16 mouse cellular contexts compared by ENCODE assay signal in genomic region chr15:101328876-101329563, GRCm38 (mm10). TPM values are rescaled to one million over a fixed set of nuclear protein-coding genes. Genes with fewer than 3 reads are reported as not detected.
A peak's percentile ranks its signal among the peaks of the same experiment; 100 is the strongest.
DNase-seq lines count a peak whose midpoint lies in the region; ATAC-seq lines count a peak whose summit lies in the region.
"Had no signal": no experiment of that assay in that cellular context is flagged by ENCODE, and none has a peak within 500 bp of the region (broad histone marks: within the 10 kb centered on the region; RNA-seq: fewer than 3 reads in every experiment).

No protein-coding gene starts in this region.

- DNase-seq in kidney, postnatal 25 days, result no peak
- DNase-seq in retina, embryonic 14.5 days (ENCODE audit: low spot score), result peak; percentile 29
- no peak for DNase-seq in retina, postnatal 1 day
- no peak for DNase-seq in adipocyte (ENCODE audit: low spot score)
- DNase-seq: cerebellum, adult 11-12 months; kidney, adult 11 months; kidney, postnatal 4 days; layer of hippocampus, postnatal 36 days; left cerebral cortex, postnatal 4 days had no signal

- WGBS in kidney, embryonic 14.5 days, result 60% methylated on average over 3 of the region's 3 CpGs
- 62% methylated on average over 3 of the region's 3 CpGs for WGBS in embryonic facial prominence, embryonic 15.5 days

- H3K27ac ChIP-seq in kidney, embryonic 14.5 days (ENCODE audit: low read depth, low read length), result peak overlapping the region; percentile 37; the same call in 1 of the 2 replicates
- peak overlapping the region; percentile 65; the same call in 1 of the 2 replicates for H3K27ac ChIP-seq in embryonic facial prominence, embryonic 15.5 days (replicated peaks)
- H3K27ac ChIP-seq: embryonic facial prominence, embryonic 12.5 days; forebrain, embryonic 12.5 days; hindbrain, embryonic 14.5 days; macrophage had no signal

- H3K4me3 ChIP-seq in kidney, embryonic 14.5 days (ENCODE audit: low read length), result no peak overlapping the region
- H3K4me3 ChIP-seq in embryonic facial prominence, embryonic 15.5 days (replicated peaks), result no peak overlapping the region
- H3K4me3 ChIP-seq: embryonic facial prominence, embryonic 12.5 days; forebrain, embryonic 12.5 days had no signal

- ATAC-seq in kidney, embryonic 14.5 days (ENCODE audit: low FRiP score, low TSS enrichment), result no peak
- no peak for ATAC-seq in embryonic facial prominence, embryonic 15.5 days (ENCODE audit: insufficient number of reproducible peaks, low FRiP score, low TSS enrichment, low read depth)
- ATAC-seq in cerebellum, adult (ENCODE audit: insufficient number of reproducible peaks, low FRiP score, low TSS enrichment), result no peak

- H3K36me3 ChIP-seq in kidney, embryonic 14.5 days (ENCODE audit: control insufficient read depth, insufficient read depth, low read length), result no peaks in the 10 kb centered on the region
- no peaks in the 10 kb centered on the region for H3K36me3 ChIP-seq in embryonic facial prominence, embryonic 15.5 days
- H3K36me3 ChIP-seq: embryonic facial prominence, embryonic 12.5 days; forebrain, embryonic 12.5 days had no signal

- H3K4me2 ChIP-seq in kidney, embryonic 14.5 days (replicated peaks; ENCODE audit: low read depth, low read length), result no peak overlapping the region
- no peak overlapping the region for H3K4me2 ChIP-seq in embryonic facial prominence, embryonic 15.5 days (replicated peaks)
- H3K4me2 ChIP-seq: embryonic facial prominence, embryonic 12.5 days; forebrain, embryonic 12.5 days; hindbrain, embryonic 14.5 days had no signal

- H3K9me3 ChIP-seq in kidney, embryonic 14.5 days (ENCODE audit: control insufficient read depth, low read length), result no peaks in the 10 kb centered on the region
- no peaks in the 10 kb centered on the region for H3K9me3 ChIP-seq in embryonic facial prominence, embryonic 15.5 days (replicated peaks)
- H3K9me3 ChIP-seq: embryonic facial prominence, embryonic 12.5 days; forebrain, embryonic 12.5 days had no signal

- H3K4me1 ChIP-seq in kidney, embryonic 14.5 days (ENCODE audit: control insufficient read depth, insufficient read depth, low read length), result no peaks in the 10 kb centered on the region
- H3K4me1 ChIP-seq in embryonic facial prominence, embryonic 15.5 days, result peaks cover 36% of the 10 kb centered on the region

- no peaks in the 10 kb centered on the region for H3K27me3 ChIP-seq in kidney, embryonic 14.5 days (ENCODE audit: control insufficient read depth, insufficient read depth, low read length)
- H3K27me3 ChIP-seq in embryonic facial prominence, embryonic 15.5 days, result no peaks in the 10 kb centered on the region
- H3K27me3 ChIP-seq: embryonic facial prominence, embryonic 12.5 days had no signal

- no peak overlapping the region for H3K9ac ChIP-seq in kidney, embryonic 14.5 days (ENCODE audit: low read depth, low read length)
- no peak overlapping the region for H3K9ac ChIP-seq in embryonic facial prominence, embryonic 15.5 days
- H3K9ac ChIP-seq: embryonic facial prominence, embryonic 12.5 days; forebrain, embryonic 12.5 days; hindbrain, embryonic 14.5 days had no signal

RNA-seq across cellular contexts. Expression of gene 6030408B16Rik, which starts 36.0 kb away (rescaled TPM):
- polyA plus RNA-seq in kidney, embryonic 14.5 days (2014; fragmentation: Nextera tagmentation; extraction: Ambion mirVana), result 25.8 and 28.2 TPM in 2 replicates
- 1.3 and 1.5 TPM in 2 replicates for polyA plus RNA-seq in embryonic facial prominence, embryonic 15.5 days (2015; fragmentation: Nextera tagmentation; extraction: Ambion mirVana)
- polyA plus RNA-seq: macrophage had no signal

RNA-seq across cellular contexts. Expression of gene Krt80, which starts 40.9 kb away (rescaled TPM):
- polyA plus RNA-seq in kidney, embryonic 14.5 days (2014; fragmentation: Nextera tagmentation; extraction: Ambion mirVana), result 2.4 and 3.6 TPM in 2 replicates
- 26.9 and 33.5 TPM in 2 replicates for polyA plus RNA-seq in embryonic facial prominence, embryonic 15.5 days (2015; fragmentation: Nextera tagmentation; extraction: Ambion mirVana)
- polyA plus RNA-seq: forebrain, embryonic 12.5 days had no signal

RNA-seq across cellular contexts. Expression of gene Atg101, which starts 44.9 kb away (rescaled TPM):
- polyA plus RNA-seq in kidney, embryonic 14.5 days (2014; fragmentation: Nextera tagmentation; extraction: Ambion mirVana), result 71.8 and 76.5 TPM in 2 replicates
- polyA plus RNA-seq in embryonic facial prominence, embryonic 15.5 days (2015; fragmentation: Nextera tagmentation; extraction: Ambion mirVana), result 69.9 and 71.9 TPM in 2 replicates

Comparison
In these comparisons a context has a peak if more than half of its experiments do, and no peak if none do; other contexts are left out.
1. RNA of gene 6030408B16Rik, which starts 36.0 kb away (polyA plus RNA-seq): 25.8 to 28.2 TPM in kidney, embryonic 14.5 days; 1.3 to 1.5 TPM in embryonic facial prominence, embryonic 15.5 days; every median in the first group is over 10 times any median in the second.